ENCODE assay signal across 8 mouse cellular contexts in genomic region chr1:183297473-183297885, GRCm38 (mm10). TPM values are rescaled to one million over a fixed set of nuclear protein-coding genes. Genes with fewer than 3 reads are reported as not detected.
DNase-seq lines count a peak whose midpoint lies in the region; ATAC-seq and TF ChIP-seq lines count a peak whose summit lies in the region.

No protein-coding gene starts in this region.

- ATAC-seq in midbrain, embryonic 15.5 days (replicated peaks) = no peak

- peak overlapping the region; percentile 70 for H3K4me3 ChIP-seq in gastrocnemius, adult 2 months
- peak overlapping the region; percentile 49 for H3K4me3 ChIP-seq in midbrain, embryonic 15.5 days

- intact Hi-C loops in gastrocnemius, adult 2 months (cut with DNase I) = no loop called here
- intact Hi-C loops in gastrocnemius, postnatal 14 days (cut with DNase I; ENCODE audit: low total_unique reads) = no loop called here
- intact Hi-C loops in left cerebral cortex, postnatal 4 days (cut with DNase I) = no loop called here

- 0 out of 2 replicates have a peak, but pooled peaks cover 4% of the 10 kb centered on the region for H3K4me1 ChIP-seq in midbrain, embryonic 15.5 days

- under 1% methylated on average over 29 of the region's 30 CpGs for WGBS in midbrain, embryonic 15.5 days

- no peak for TF ChIP-seq CTCF in gastrocnemius, adult 2 months (IDR thresholded peaks at IDR 0.05)

- H3K27me3 ChIP-seq in midbrain, embryonic 15.5 days (replicated peaks) = no peaks in the 10 kb centered on the region

- no peak for DNase-seq in gastrocnemius, adult 2 months
- DNase-seq in gastrocnemius, postnatal 14 days = no peak
- peak; percentile 66 for DNase-seq in CD4-positive helper T cell, adult 2 months (ENCODE audit: low read depth, low spot score)
- DNase-seq in cerebellum, adult 9-10 months = peak; percentile 64
- peak; percentile 29 to 48 for DNase-seq in frontal cortex, postnatal 10 days (ENCODE audit: low spot score in 2 of 2)
- DNase-seq in left cerebral cortex, postnatal 4 days = peak; percentile 49
- peak; percentile 62 for DNase-seq in testis, postnatal 14 days (ENCODE audit: low spot score)

- H3K9me3 ChIP-seq in midbrain, embryonic 15.5 days = no peaks in the 10 kb centered on the region

- H3K27ac ChIP-seq in gastrocnemius, adult 2 months = peak overlapping the region; percentile 90
- peak overlapping the region; percentile 84 for H3K27ac ChIP-seq in midbrain, embryonic 15.5 days

- H3K9ac ChIP-seq in midbrain, embryonic 15.5 days = peak overlapping the region; percentile 33; the same call in 1 of the 2 replicates

- H3K4me2 ChIP-seq in midbrain, embryonic 15.5 days = peak overlapping the region; percentile 57

- no peaks in the 10 kb centered on the region; the same call in 1 of the 2 replicates for H3K36me3 ChIP-seq in midbrain, embryonic 15.5 days (replicated peaks)

RNA-seq across cellular contexts. Expression of gene Brox, which starts 0.4 kb away (rescaled TPM):
- total RNA-seq in gastrocnemius, adult 2 months (2021) = 10 to 100 TPM; 17.2 to 22.7 TPM
- 10 to 100 TPM; 17.7 to 19.5 TPM for total RNA-seq in gastrocnemius, postnatal 14 days (2021)
- total RNA-seq in left cerebral cortex, postnatal 4 days (2021) = 10 to 100 TPM; 86.1 to 96.9 TPM
- 99.6 and 106 TPM in 2 replicates for polyA plus RNA-seq in midbrain, embryonic 15.5 days (2015; fragmentation: Nextera tagmentation; extraction: Ambion mirVana)

RNA-seq across cellular contexts. Expression of gene Aida, which starts 1.1 kb away (rescaled TPM):
- 10 to 100 TPM; 16.6 to 21.9 TPM for total RNA-seq in gastrocnemius, adult 2 months (2021)
- total RNA-seq in gastrocnemius, postnatal 14 days (2021) = 10 to 100 TPM; 19.5 to 23.7 TPM
- 10 to 100 TPM; 69.5 to 90.3 TPM for total RNA-seq in left cerebral cortex, postnatal 4 days (2021)
- 48.5 and 57.1 TPM in 2 replicates for polyA plus RNA-seq in midbrain, embryonic 15.5 days (2015; fragmentation: Nextera tagmentation; extraction: Ambion mirVana)

Comparison
In these comparisons a context has a peak if more than half of its experiments do, and no peak if none do; other contexts are left out.
1. DNase-seq: peak in CD4-positive helper T cell, adult 2 months (single experiment), cerebellum, adult 9-10 months (single experiment), frontal cortex, postnatal 10 days (2 of 2), left cerebral cortex, postnatal 4 days (single experiment) and testis, postnatal 14 days (single experiment); none in gastrocnemius, adult 2 months (single experiment) and gastrocnemius, postnatal 14 days (single experiment).